Mouse (Mus musculus) heart, embryonic 16.5 days (tissue): ENCODE measurements around the gene Adcy9. TPM values are rescaled to one million over a fixed set of nuclear protein-coding genes. Genes with fewer than 3 reads are reported as not detected.

Experiments used
- ATAC-seq: fragments of 200-750 bp; cut with Nextera tagmentation; replicated peaks from 2 replicates; pipeline ENCODE4 v1.8.0; 2017; ENCODE audit warnings: moderate number of reproducible peaks; ENCODE audit not compliant: insufficient read depth, low FRiP score; ENCODE audit errors: extremely low read depth
- H3K27ac ChIP-seq: fragments of 300-500 bp; sonication (generic); 2 replicates; pipeline ENCODE4 v1.5.1; 2014; ENCODE audit warnings: mild to moderate bottlenecking, low read length, control low read depth, moderate library complexity
- H3K27me3 ChIP-seq: fragments of 300-500 bp; sonication (generic); 2 replicates; pipeline ENCODE4 v1.6.1; 2014; ENCODE audit warnings: low read length, mixed read lengths; ENCODE audit not compliant: control insufficient read depth, insufficient read depth
- H3K36me3 ChIP-seq: fragments of 300-500 bp; sonication (generic); 2 replicates; pipeline ENCODE4 v1.6.1; 2014; ENCODE audit not compliant: control insufficient read depth, insufficient read depth
- H3K4me1 ChIP-seq: fragments of 300-500 bp; sonication (generic); 2 replicates; pipeline ENCODE4 v1.6.1; 2014; ENCODE audit warnings: low read length, mixed read lengths; ENCODE audit not compliant: control insufficient read depth, insufficient read depth
- H3K4me2 ChIP-seq: fragments of 300-500 bp; sonication (generic); 2 replicates; pipeline ENCODE4 v1.6.1; 2014; ENCODE audit warnings: low read depth, mild to moderate bottlenecking, control low read depth, low read length
- H3K4me3 ChIP-seq: fragments of 300-500 bp; sonication (generic); 2 replicates; pipeline ENCODE4 v1.5.1; 2014; ENCODE audit warnings: mild to moderate bottlenecking, control low read depth, low read length
- H3K9ac ChIP-seq: fragments of 300-500 bp; sonication (generic); 2 replicates; pipeline ENCODE4 v1.6.1; 2014; ENCODE audit warnings: low read length, control low read depth
- H3K9me3 ChIP-seq: fragments of 300-500 bp; sonication (generic); replicated peaks from 2 replicates; pipeline ENCODE4 v1.6.1; 2016; ENCODE audit warnings: low read length; ENCODE audit not compliant: control insufficient read depth
- WGBS: fragments of 180-500 bp; shearing (Covaris S2); extraction: QIAGEN DNeasy Blood & Tissue Kit; methylation state at CpG from one replicate; pipeline ENCODE4 v1.1.7; 2014; 5-methylcytosine and 5-hydroxymethylcytosine counted together
- polyA plus RNA-seq: library from polyadenylated mRNA; unstranded; fragments of >200 nt; fragmentation: Nextera tagmentation; extraction: Ambion mirVana; gene quantifications from 2 replicates; pipeline ENCODE4 v1.2.1, GENCODE M21; 2015

Gene Adcy9
- polyA plus RNA-seq, 1 experiment from 2014 or later, result 1.1 TPM

GRCm38 (mm10) chr16:4413301-4413700 lies 7.0 kb downstream of the Adcy9 start:
- WGBS, result 58% methylated on average over 14 of the region's 14 CpGs
- Histone ChIP-seq H3K9ac (no peak overlapping the region), H3K27me3 (peaks cover 10% of the 10 kb centered on the region), H3K36me3 (no peaks in the 10 kb centered on the region), H3K27ac (no peak overlapping the region), H3K4me1 (peaks cover 14% of the 10 kb centered on the region), H3K4me2 (no peak overlapping the region), H3K4me3 (no peak overlapping the region), H3K9me3 (no peaks in the 10 kb centered on the region)
- ATAC-seq, result no peak

GRCm38 (mm10) chr16:4412298-4412697 lies 8.0 kb downstream of the Adcy9 start:
- peaks cover 9% of the 10 kb centered on the region for H3K4me1 ChIP-seq
- 84% methylated on average over 4 of the region's 4 CpGs for WGBS
- no peaks in the 10 kb centered on the region for H3K36me3 ChIP-seq
- H3K27me3 ChIP-seq, result 0 out of 2 replicates have a peak, but pooled peaks cover 2% of the 10 kb centered on the region
- no peaks in the 10 kb centered on the region for H3K9me3 ChIP-seq
- no peak overlapping the region for H3K27ac ChIP-seq
- ATAC-seq, result no peak
- H3K9ac ChIP-seq, result no peak overlapping the region
- H3K4me3 ChIP-seq, result no peak overlapping the region
- H3K4me2 ChIP-seq, result no peak overlapping the region

GRCm38 (mm10) chr16:4411296-4411695 lies 9.0 kb downstream of the Adcy9 start:
- whole genome bisulfite sequencing, result 59% methylated on average over 2 of the region's 2 CpGs
- H3K36me3 ChIP-seq, result no peaks in the 10 kb centered on the region
- no peak overlapping the region for H3K9ac ChIP-seq
- no peak overlapping the region for H3K27ac ChIP-seq
- H3K4me2 ChIP-seq, result no peak overlapping the region
- H3K4me3 ChIP-seq, result no peak overlapping the region
- H3K9me3 ChIP-seq, result no peaks in the 10 kb centered on the region
- H3K4me1 ChIP-seq, result peaks cover 7% of the 10 kb centered on the region
- 0 out of 2 replicates have a peak, but pooled peaks cover under 1% of the 10 kb centered on the region for H3K27me3 ChIP-seq
- no peak for ATAC-seq

- no peaks in the 10 kb centered on the region for H3K27me3 ChIP-seq
- H3K4me1 ChIP-seq, result peaks cover 14% of the 10 kb centered on the region
- no peak overlapping the region for H3K4me3 ChIP-seq
- no peaks in the 10 kb centered on the region for H3K9me3 ChIP-seq
- H3K27ac ChIP-seq, result no peak overlapping the region
- no peaks in the 10 kb centered on the region for H3K36me3 ChIP-seq
- ATAC-seq, result no peak
- H3K4me2 ChIP-seq, result no peak overlapping the region
- H3K9ac ChIP-seq, result no peak overlapping the region
- WGBS, result 80% methylated on average over 2 of the region's 2 CpGs
Measured at GRCm38 (mm10) chr16:4407536-4407935, 12.8 kb downstream of the Adcy9 start.

- 63% methylated on average over 4 of the region's 4 CpGs for WGBS
- Histone ChIP-seq H3K4me3 (no peak overlapping the region), H3K27ac (no peak overlapping the region), H3K27me3 (no peaks in the 10 kb centered on the region), H3K4me1 (peaks cover 14% of the 10 kb centered on the region), H3K36me3 (no peaks in the 10 kb centered on the region), H3K9me3 (no peaks in the 10 kb centered on the region), H3K4me2 (no peak overlapping the region), H3K9ac (no peak overlapping the region)
- ATAC-seq, result no peak
Measured at GRCm38 (mm10) chr16:4406706-4407105, 13.6 kb downstream of the Adcy9 start.

GRCm38 (mm10) chr16:4406047-4406586 lies 14.2 kb downstream of the Adcy9 start:
- no peak overlapping the region for H3K4me2 ChIP-seq
- H3K9me3 ChIP-seq, result no peaks in the 10 kb centered on the region
- ATAC-seq, result no peak
- WGBS, result 89% methylated on average over 6 of the region's 6 CpGs
- no peaks in the 10 kb centered on the region for H3K36me3 ChIP-seq
- H3K4me1 ChIP-seq, result peaks cover 17% of the 10 kb centered on the region
- no peak overlapping the region for H3K27ac ChIP-seq
- H3K27me3 ChIP-seq, result no peaks in the 10 kb centered on the region
- no peak overlapping the region for H3K4me3 ChIP-seq
- no peak overlapping the region for H3K9ac ChIP-seq

GRCm38 (mm10) chr16:4404933-4405761 lies 15.2 kb downstream of the Adcy9 start:
- ATAC-seq, result no peak
- Histone ChIP-seq H3K4me3 (no peak overlapping the region), H3K9ac (peak overlapping the region; percentile 45; the same call in 1 of the 2 replicates), H3K4me1 (peaks cover 19% of the 10 kb centered on the region), H3K27ac (peak overlapping the region; percentile 53), H3K27me3 (no peaks in the 10 kb centered on the region), H3K4me2 (0 out of 2 replicates have a peak overlapping the region, but pooled peaks have one; percentile 14), H3K36me3 (no peaks in the 10 kb centered on the region), H3K9me3 (no peaks in the 10 kb centered on the region)
- WGBS, result 41% methylated on average over 8 of the region's 8 CpGs

- 43% methylated on average over 1 of the region's 1 CpGs for WGBS
- peaks cover 23% of the 10 kb centered on the region for H3K4me1 ChIP-seq
- ATAC-seq, result 0 out of 2 replicates have a peak, but pooled peaks have one; percentile 23
- no peaks in the 10 kb centered on the region for H3K9me3 ChIP-seq
- H3K9ac ChIP-seq, result no peak overlapping the region
- H3K4me2 ChIP-seq, result no peak overlapping the region
- no peak overlapping the region for H3K4me3 ChIP-seq
- H3K27me3 ChIP-seq, result no peaks in the 10 kb centered on the region
- 0 out of 2 replicates have a peak overlapping the region, but pooled peaks have one; percentile 17 for H3K27ac ChIP-seq
- H3K36me3 ChIP-seq, result no peaks in the 10 kb centered on the region
Measured at GRCm38 (mm10) chr16:4401109-4401508, 19.2 kb downstream of the Adcy9 start.
